Mouse (Mus musculus) lung, embryonic 14.5 days (tissue): ENCODE measurements around the gene Gm43064. TPM values are rescaled to one million over a fixed set of nuclear protein-coding genes. Genes with fewer than 3 reads are reported as not detected.
A peak's percentile ranks its signal among the peaks of the same experiment; 100 is the strongest.
"Not testable (repeated sequence)": the region's sequence is repeated elsewhere in the genome, so short reads cannot be mapped to it uniquely, and the experiment has no call there.

ENCODE experiments used
- ATAC-seq: fragments of 200-750 bp; cut with Nextera tagmentation; 2 replicates; pipeline ENCODE4 v1.8.0; 2017; ENCODE audit warnings: mild to moderate bottlenecking, moderate TSS enrichment, moderate library complexity; ENCODE audit not compliant: insufficient read depth
- DNase-seq: peaks from one replicate; pipeline ENCODE4 v3.0.0-alpha.2; 2015
- H3K27ac ChIP-seq: fragments of 300-500 bp; sonication (generic); 2 replicates; pipeline ENCODE4 v1.5.1; 2014; ENCODE audit warnings: low read depth, mild to moderate bottlenecking, moderate library complexity
- H3K27me3 ChIP-seq: fragments of 300-500 bp; sonication (generic); 2 replicates; pipeline ENCODE4 v1.6.1; 2014; ENCODE audit warnings: low read length, control low read depth; ENCODE audit not compliant: insufficient read depth
- H3K36me3 ChIP-seq: fragments of 300-500 bp; sonication (generic); 2 replicates; pipeline ENCODE4 v1.6.1; 2014; ENCODE audit warnings: control low read depth; ENCODE audit not compliant: insufficient read depth
- H3K4me1 ChIP-seq: fragments of 300-500 bp; sonication (generic); 2 replicates; pipeline ENCODE4 v1.6.1; 2014; ENCODE audit warnings: antibody characterized with exemption, control low read depth; ENCODE audit not compliant: insufficient read depth
- H3K4me2 ChIP-seq: fragments of 300-500 bp; sonication (generic); 2 replicates; pipeline ENCODE4 v1.6.1; 2014; ENCODE audit warnings: mild to moderate bottlenecking
- H3K4me3 ChIP-seq: fragments of 300-500 bp; sonication (generic); 2 replicates; pipeline ENCODE4 v1.5.1; 2014; ENCODE audit warnings: low read depth, low read length
- H3K9ac ChIP-seq: fragments of 300-500 bp; sonication (generic); 2 replicates; pipeline ENCODE4 v1.6.1; 2014
- H3K9me3 ChIP-seq: fragments of 300-500 bp; sonication (generic); 2 replicates; pipeline ENCODE4 v1.6.1; 2016; ENCODE audit warnings: low read depth, low read length, control low read depth
- CTCF ChIP-seq: IDR thresholded peaks from 2 replicates; pipeline ENCODE4 v1.5.1; 2016; ENCODE audit warnings: antibody characterized with exemption, low read depth
- WGBS: fragments of 180-500 bp; shearing (Covaris S2); extraction: QIAGEN DNeasy Blood & Tissue Kit; methylation state at CpG from one replicate; pipeline ENCODE4 v1.1.7; 2014; 5-methylcytosine and 5-hydroxymethylcytosine counted together
- polyA plus RNA-seq: library from polyadenylated mRNA; unstranded; fragments of >200 nt; fragmentation: Nextera tagmentation; extraction: Ambion mirVana; gene quantifications from 2 replicates; pipeline ENCODE4 v1.2.1, GENCODE M21; 2014

Gm43064 gene
- polyA plus RNA-seq, 1 experiment from 2014 or later, result 0.21 TPM

- TF ChIP-seq CTCF, result no peak
- Histone ChIP-seq H3K4me1 (peaks cover 5% of the 10 kb centered on the region; the same call in 1 of the 2 replicates), H3K27ac (peak overlapping the region; percentile 82), H3K36me3 (no peaks in the 10 kb centered on the region), H3K4me3 (peak overlapping the region; percentile 93), H3K4me2 (peak overlapping the region; percentile 67), H3K9ac (peak overlapping the region; percentile 95), H3K9me3 (no peaks in the 10 kb centered on the region), H3K27me3 (no peaks in the 10 kb centered on the region)
- ATAC-seq (no peak), DNase-seq (peak; percentile 75)
- WGBS, result 2% methylated on average over 14 of the region's 14 CpGs
Measured at GRCm38 (mm10) chr3:103789891-103790345, 19.5 kb upstream of the Gm43064 start.

GRCm38 (mm10) chr3:103790346-103791145 is 18.8 kb upstream of the Gm43064 start:
- no peaks in the 10 kb centered on the region for H3K9me3 ChIP-seq
- DNase-seq (peak; percentile 46), ATAC-seq (peak; percentile 78)
- peak overlapping the region; percentile 67 for H3K4me2 ChIP-seq
- peak overlapping the region; percentile 95 for H3K9ac ChIP-seq
- no peaks in the 10 kb centered on the region for H3K27me3 ChIP-seq
- 0% methylated on average over 46 of the region's 61 CpGs for WGBS
- no peak for TF ChIP-seq CTCF
- H3K27ac ChIP-seq, result peak overlapping the region; percentile 82
- H3K36me3 ChIP-seq, result no peaks in the 10 kb centered on the region
- peaks cover 5% of the 10 kb centered on the region; the same call in 1 of the 2 replicates for H3K4me1 ChIP-seq
- peak overlapping the region; percentile 93 for H3K4me3 ChIP-seq

GRCm38 (mm10) chr3:103791230-103792110 is 17.9 kb upstream of the Gm43064 start, which contains the start of gene Hipk1:
Gene Hipk1, minus strand, starts transcription at chr3:103791563.
- Histone ChIP-seq H3K27me3 (no peaks in the 10 kb centered on the region), H3K9me3 (no peaks in the 10 kb centered on the region), H3K9ac (peak within 1 kb of the TSS; percentile 95), H3K27ac (peak within 1 kb of the TSS; percentile 82), H3K4me2 (peak within 1 kb of the TSS; percentile 67), H3K4me1 (peaks cover 5% of the 10 kb centered on the region; the same call in 1 of the 2 replicates), H3K36me3 (no peaks in the 10 kb centered on the region), H3K4me3 (peak within 1 kb of the TSS; percentile 93)
- ATAC-seq (peak; percentile 97), DNase-seq (peak; percentile 95)
- TF ChIP-seq CTCF, result no peak
- WGBS, result 9% methylated on average over 49 of the region's 49 CpGs

GRCm38 (mm10) chr3:103792111-103792406 is 17.3 kb upstream of the Gm43064 start:
- not testable (repeated sequence) for ATAC-seq, H3K9me3 ChIP-seq, H3K4me3 ChIP-seq, H3K9ac ChIP-seq, DNase-seq, H3K27me3 ChIP-seq, H3K36me3 ChIP-seq, H3K4me1 ChIP-seq, H3K27ac ChIP-seq
- 79% methylated on average over 5 of the region's 5 CpGs for WGBS
- peak overlapping the region; percentile 67 for H3K4me2 ChIP-seq

GRCm38 (mm10) chr3:103792566-103792965 is 16.8 kb upstream of the Gm43064 start:
- 84% methylated on average over 1 of the region's 1 CpGs for WGBS
- no peak overlapping the region for H3K27ac ChIP-seq
- H3K9me3 ChIP-seq, result no peaks in the 10 kb centered on the region
- no peak overlapping the region for H3K9ac ChIP-seq
- no peak for ATAC-seq
- H3K27me3 ChIP-seq, result no peaks in the 10 kb centered on the region
- H3K4me2 ChIP-seq, result no peak overlapping the region
- no peak for DNase-seq
- no peaks in the 10 kb centered on the region for H3K36me3 ChIP-seq
- H3K4me1 ChIP-seq, result peaks cover 5% of the 10 kb centered on the region; the same call in 1 of the 2 replicates
- no peak overlapping the region for H3K4me3 ChIP-seq
- TF ChIP-seq CTCF, result no peak

GRCm38 (mm10) chr3:103796389-103796788 is 13.0 kb upstream of the Gm43064 start:
- no peaks in the 10 kb centered on the region for H3K27me3 ChIP-seq
- H3K36me3 ChIP-seq, result no peaks in the 10 kb centered on the region
- no peak overlapping the region for H3K9ac ChIP-seq
- ATAC-seq (no peak), DNase-seq (no peak)
- no peak overlapping the region for H3K4me2 ChIP-seq
- WGBS, result 54% methylated on average over 2 of the region's 2 CpGs
- H3K4me3 ChIP-seq, result no peak overlapping the region
- no peak for TF ChIP-seq CTCF
- no peaks in the 10 kb centered on the region for H3K4me1 ChIP-seq
- no peak overlapping the region for H3K27ac ChIP-seq
- no peaks in the 10 kb centered on the region for H3K9me3 ChIP-seq

- Histone ChIP-seq H3K4me1 (peaks cover 6% of the 10 kb centered on the region), H3K27me3 (no peaks in the 10 kb centered on the region), H3K4me2 (no peak overlapping the region), H3K9ac (no peak overlapping the region), H3K27ac (no peak overlapping the region), H3K9me3 (no peaks in the 10 kb centered on the region), H3K36me3 (peaks cover 24% of the 10 kb centered on the region), H3K4me3 (no peak overlapping the region)
- WGBS, result 63% methylated on average over 2 of the region's 2 CpGs
- TF ChIP-seq CTCF, result no peak
- no peak; the same call in 1 of the 2 replicates for ATAC-seq
- DNase-seq, result no peak
Measured at GRCm38 (mm10) chr3:103799507-103799906, 9.9 kb upstream of the Gm43064 start.
